Mouse (Mus musculus): ENCODE data around the gene Jmjd7.

Jmjd7 gene

GRCm38 (mm10) chr2:120026984-120027949 lies at the start of gene Jmjd7, which contains the start of gene Gm28042:
TSS of gene Jmjd7 (plus strand) at chr2:120027483.
TSS of gene Gm28042 (plus strand) at chr2:120027493.
- in situ Hi-C loops (cut with MboI; ENCODE audit: low sequenced_read_pairs): no loop called here

DNA sequence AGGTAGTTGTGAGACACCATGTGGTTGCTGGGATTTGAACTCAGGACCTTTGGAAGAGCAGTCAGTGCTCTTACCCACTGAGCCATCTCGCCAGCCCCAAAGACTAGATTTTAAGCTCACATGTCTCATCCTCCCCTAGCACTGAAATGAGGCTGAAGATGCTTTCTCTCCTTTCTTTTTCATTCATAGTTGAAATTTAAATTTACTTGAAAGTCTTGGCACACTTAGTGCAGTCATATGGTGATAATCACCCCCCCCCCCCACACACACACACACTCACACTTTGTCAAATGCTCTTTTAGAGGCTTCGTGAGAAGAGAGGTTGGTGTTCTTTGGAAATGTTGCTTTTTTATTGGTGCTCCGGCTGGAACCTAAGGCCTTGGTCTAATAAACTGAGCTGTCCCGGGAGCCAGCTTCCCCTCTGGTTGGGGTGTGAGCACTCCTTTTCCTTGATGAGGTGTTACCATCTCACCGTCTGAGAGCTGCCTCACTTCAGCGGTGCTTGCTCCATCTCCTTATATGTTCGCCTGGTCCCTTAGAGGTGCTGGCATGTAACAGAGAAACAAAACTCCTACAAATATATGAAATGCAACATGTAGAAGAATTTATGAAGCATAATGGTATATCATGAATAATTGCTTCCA lies 46.8 kb upstream of the Jmjd7 start:
- in situ Hi-C loops (cut with MboI; ENCODE audit: low sequenced_read_pairs): no loop called here

DNA sequence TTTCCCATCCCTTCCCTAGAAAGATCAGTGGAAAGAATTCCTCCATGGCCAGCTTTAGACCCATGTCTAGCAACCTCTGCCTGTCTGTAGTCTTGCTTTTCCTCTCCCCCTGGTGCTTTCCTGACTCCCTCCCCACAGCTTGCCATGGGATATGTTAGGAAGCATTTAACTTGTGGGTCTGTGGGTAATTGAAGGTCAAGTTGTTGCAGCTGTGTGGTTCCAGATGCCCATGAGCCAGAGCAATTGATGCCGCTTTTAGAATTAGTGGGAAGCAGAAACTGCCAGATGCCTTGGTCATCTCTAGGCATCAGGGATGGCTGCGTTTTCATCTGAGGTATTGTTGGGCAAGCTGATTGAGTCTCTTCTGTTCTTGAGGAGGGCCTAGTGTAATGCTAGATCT lies 45.7 kb upstream of the Jmjd7 start:
- in situ Hi-C loops (cut with MboI; ENCODE audit: low sequenced_read_pairs): no loop called here

DNA sequence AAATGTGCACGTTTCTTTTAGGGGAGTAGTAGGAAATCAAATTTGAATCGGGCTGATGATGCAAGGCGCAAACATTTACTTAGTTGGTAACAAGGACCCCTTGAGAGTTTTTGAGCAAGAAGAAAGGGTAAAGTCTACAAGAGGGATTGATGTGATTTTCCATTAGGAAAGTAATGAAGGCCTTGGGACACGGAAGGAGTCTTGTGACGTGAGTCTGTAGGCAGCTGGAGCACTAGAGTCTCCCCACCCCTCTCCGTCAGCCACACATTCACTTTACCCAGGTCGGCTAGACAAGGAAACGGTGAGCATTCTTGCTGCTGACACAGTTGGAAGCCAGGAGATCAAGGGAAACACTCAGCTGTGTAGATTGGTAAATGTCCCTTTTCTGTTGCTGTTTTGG lies 41.4 kb upstream of the Jmjd7 start:
- in situ Hi-C loops (cut with MboI; ENCODE audit: low sequenced_read_pairs): no loop called here

DNA sequence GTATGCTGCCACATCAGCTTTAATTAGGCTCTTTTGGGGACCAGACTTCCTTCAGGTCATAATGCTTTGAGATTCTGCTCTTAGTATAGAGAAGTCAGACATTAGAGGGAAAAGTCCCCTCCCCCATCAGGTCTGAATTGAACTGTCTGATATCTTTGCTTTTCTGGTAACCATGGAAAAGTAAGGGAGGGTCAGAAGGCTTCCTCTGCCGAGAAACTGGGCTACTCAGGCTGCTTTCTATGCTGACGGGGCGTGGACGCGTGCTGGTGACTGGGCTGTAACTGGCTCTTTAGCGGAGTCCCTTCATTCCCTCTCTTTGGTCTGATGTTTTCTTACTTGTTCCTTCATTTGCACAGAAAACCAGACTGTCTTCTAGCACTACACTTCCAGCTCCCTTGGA lies 40.9 kb upstream of the Jmjd7 start:
- in situ Hi-C loops (cut with MboI; ENCODE audit: low sequenced_read_pairs): no loop called here

GRCm38 (mm10) chr2:119987441-119987840 lies 39.8 kb upstream of the Jmjd7 start:
- in situ Hi-C loops (cut with MboI; ENCODE audit: low sequenced_read_pairs): no loop called here

- in situ Hi-C loops (cut with MboI; ENCODE audit: low sequenced_read_pairs): no loop called here
Measured at GRCm38 (mm10) chr2:119988952-119989351, 38.3 kb upstream of the Jmjd7 start.

DNA sequence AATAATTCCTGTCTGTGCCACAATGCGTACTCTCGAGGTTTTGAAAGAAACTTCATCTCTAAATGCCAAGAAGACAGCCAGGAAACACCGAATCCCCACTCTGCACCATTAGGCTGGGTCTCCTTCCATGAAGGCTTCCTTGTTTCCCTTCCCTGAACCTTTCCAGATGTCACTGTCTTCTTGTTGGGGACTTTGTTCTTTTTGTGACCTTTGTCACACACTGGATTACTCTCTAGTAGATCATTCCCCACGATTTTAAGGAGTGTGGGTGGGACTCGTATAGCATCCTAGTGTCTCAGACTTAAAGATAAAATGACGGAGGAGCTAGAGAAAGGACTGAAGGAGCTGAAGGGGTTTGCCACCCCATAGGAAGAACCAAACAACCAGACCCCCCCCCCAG lies 36.4 kb upstream of the Jmjd7 start:
- in situ Hi-C loops (cut with MboI; ENCODE audit: low sequenced_read_pairs): no loop called here

DNA sequence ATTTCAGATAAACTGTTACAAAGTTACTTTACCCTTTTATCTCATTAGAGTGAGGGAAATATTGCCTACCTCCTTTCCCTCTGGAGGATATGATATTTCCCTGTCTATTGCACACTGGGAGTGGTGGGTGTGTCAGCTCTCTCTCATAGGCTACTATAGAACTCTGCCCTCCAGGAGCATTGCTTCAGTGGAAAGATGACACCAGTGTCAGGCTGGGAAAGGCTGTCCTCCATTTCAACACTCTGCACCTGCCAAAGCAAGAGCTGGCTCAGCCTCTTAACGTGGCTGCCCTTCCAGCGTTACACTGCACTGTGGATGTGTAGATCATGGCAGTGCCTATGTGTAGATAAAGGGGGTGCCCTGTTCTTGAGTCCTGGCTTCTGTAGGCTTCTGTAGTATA lies 34.9 kb upstream of the Jmjd7 start:
- in situ Hi-C loops (cut with MboI; ENCODE audit: low sequenced_read_pairs): no loop called here

DNA sequence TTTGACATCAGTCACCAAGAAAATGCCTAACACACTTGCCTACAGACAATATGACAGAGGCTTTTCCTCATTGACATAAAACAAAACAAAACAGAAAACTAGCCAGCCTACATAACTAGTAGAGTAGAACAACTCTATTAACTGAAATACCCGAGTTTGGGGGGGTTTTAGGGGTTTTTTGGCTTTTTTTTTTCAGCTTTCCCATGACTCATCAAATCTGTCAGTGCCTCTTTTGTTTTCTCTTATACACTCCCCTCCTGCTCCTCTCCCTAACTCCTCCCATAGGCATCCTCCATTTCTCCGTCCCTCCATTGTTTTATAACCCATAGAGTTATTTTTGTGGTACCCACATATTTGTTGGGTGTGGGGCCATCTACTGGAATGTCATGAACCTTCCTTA lies 33.8 kb upstream of the Jmjd7 start:
- in situ Hi-C loops (cut with MboI; ENCODE audit: low sequenced_read_pairs): no loop called here

- in situ Hi-C loops (cut with MboI; ENCODE audit: low sequenced_read_pairs): no loop called here
Measured at GRCm38 (mm10) chr2:119994839-119995238, 32.4 kb upstream of the Jmjd7 start.

DNA sequence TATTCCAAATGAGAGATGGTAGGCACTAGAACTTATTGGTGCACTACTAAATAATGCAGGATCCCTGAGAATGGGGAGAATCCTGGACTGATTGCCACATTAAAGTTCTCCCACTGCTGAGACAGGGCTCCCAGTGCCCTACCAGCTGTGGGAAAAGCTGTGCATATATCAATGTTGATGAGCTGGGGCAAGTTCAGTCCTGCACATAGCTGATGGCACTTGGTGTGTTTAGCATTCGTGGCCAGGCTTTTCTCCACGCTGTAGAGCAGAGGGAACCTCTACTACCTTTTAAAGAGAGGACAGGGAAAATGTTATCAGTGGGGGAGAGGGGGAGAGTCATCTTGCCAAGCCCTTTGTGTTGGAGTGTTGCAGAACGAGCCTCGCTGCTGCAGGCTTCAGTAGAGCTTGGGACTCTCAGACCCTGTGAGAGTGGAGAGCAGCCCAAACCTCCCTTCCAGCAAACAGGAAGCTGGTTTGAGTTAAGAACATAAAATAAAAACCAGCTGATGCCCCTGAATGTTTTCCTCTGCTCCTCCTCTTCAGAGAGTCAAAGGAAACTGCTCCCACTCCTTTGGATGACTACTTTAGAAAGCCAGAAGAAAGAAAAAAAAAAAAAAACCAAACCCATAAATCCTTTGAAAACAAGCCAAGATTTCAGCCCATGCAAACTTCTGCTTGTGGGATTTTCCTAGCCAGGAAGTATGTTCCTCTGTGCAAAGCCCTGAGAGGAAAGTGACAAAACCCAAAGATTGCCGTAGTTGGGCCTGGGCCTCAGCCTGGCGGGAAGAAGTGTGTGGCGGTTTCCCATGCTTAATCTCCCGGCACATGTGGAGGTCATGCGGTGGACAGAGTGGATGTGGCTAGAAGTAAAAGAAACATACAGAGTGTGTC lies 31.6 kb upstream of the Jmjd7 start:
- in situ Hi-C loops (cut with MboI; ENCODE audit: low sequenced_read_pairs): no loop called here

GRCm38 (mm10) chr2:119997354-119997753 lies 29.9 kb upstream of the Jmjd7 start:
- in situ Hi-C loops (cut with MboI; ENCODE audit: low sequenced_read_pairs): no loop called here

DNA sequence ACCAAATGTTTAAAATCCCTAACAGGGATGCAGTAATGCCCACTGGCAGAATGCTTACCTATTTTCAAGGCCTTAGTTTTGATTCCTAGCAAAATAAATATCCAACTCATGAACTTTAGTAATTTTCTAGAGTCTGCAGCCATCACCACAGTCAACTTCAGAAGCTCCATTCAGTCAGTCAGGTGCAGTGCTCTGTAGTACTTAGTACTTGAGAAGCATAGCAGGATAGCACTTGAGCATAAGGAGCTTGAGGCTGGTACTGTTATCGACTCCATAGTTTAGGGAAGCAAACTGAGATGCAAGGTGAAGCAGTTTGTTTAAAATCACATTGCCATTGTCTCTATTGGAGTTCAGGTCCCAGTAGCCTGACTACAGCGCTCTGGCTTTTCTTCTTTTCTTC lies 27.6 kb upstream of the Jmjd7 start:
- in situ Hi-C loops (cut with MboI; ENCODE audit: low sequenced_read_pairs): no loop called here

DNA sequence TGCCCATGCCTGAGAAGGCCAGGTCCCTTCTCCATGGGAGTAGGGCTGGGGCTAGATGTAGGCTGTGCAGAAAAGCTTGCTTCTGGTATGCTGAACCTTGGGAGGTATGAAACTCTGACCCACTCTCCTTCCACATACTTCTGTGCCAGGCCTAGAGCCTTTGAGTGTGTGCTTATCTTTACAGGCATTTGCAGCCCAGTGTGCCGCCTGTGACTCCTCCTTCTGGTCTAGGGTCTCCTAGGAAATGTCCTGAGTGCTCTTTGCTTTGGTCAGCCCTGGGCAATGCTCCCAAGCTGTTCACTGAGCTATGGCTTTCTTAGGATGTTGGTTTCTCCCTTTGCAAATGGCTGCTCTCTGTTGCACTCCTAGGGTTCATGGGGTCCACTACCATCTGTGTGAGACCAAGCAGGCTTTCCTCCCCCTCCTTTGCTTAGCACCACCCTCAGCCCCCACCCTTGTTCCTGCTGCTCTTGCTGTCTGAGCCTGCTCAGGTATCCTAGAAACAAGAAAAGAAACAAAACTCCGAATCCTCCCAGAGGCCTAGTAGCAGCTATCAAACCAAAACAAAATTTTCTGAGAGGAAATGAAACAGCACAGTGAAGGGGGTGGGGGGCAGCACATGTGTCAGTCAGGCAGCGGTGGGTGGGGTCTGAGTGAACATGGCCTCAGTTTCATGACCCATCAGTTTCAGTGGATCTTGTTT lies 26.2 kb upstream of the Jmjd7 start:
- in situ Hi-C loops (cut with MboI; ENCODE audit: low sequenced_read_pairs): no loop called here

DNA sequence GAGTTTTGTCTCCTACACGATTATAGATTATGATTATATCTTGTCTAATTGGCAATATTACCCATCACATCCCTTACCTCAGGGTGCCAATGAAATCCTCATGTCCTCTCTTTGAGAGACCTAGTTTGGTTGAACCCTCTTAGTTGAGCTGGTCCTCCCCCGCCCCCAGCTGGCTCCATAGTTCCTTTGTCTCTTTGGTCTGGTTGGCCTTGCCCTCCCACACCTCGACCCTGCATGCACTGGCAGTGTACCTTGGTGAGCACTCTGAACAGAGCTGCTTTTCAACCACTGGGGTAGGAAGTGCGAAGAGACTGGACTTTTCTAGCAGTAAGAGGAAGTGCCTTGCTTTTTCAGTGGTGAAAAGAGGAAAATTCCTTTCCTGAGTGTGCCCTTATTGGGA lies 25.3 kb upstream of the Jmjd7 start:
- in situ Hi-C loops (cut with MboI; ENCODE audit: low sequenced_read_pairs): no loop called here

DNA sequence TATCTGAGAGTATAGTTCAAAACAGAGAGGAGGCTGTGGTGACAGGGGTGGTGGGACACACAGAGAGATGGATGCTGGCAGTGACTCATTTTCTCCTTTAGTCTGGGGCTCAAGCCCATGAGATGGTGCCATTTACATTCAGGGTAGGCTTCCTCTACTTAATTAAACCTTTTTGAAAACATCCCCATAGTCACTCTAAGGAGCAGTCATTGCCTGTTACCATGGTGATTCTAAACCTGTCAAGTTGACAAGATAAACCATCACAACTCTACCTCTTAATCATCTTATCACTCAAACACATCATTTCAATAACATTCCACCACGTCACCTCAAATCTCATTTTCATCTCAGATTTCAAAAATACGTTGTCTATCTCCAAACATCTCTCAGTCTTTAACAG lies 23.3 kb upstream of the Jmjd7 start:
- in situ Hi-C loops (cut with MboI; ENCODE audit: low sequenced_read_pairs): no loop called here

DNA sequence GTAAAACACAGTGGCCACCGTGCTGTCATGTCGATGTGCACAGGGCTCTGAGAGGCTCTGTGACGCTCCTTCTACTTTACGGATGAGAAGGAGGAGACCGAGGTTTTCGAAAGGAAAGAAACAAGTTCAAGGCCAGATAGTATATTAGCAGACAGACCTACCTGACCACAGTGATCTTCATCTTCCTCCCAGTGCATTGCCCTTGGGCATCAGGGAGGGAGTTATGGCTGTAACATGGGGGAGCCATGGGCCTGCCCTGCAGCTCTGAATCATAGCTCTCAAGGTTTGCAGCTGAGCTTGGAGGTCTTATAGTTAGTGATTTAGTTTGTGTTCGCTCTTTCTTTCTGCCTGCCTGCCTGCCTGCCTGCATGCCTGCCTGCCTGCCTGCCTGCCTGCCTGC lies 20.6 kb upstream of the Jmjd7 start:
- in situ Hi-C loops (cut with MboI; ENCODE audit: low sequenced_read_pairs): no loop called here

- in situ Hi-C loops (cut with MboI; ENCODE audit: low sequenced_read_pairs): no loop called here
Measured at GRCm38 (mm10) chr2:120007680-120008210, 19.5 kb upstream of the Jmjd7 start.

- in situ Hi-C loops (cut with MboI; ENCODE audit: low sequenced_read_pairs): no loop called here
Measured at GRCm38 (mm10) chr2:120008672-120009071, 18.6 kb upstream of the Jmjd7 start.
